Mouse (Mus musculus): Measurements from ENCODE around the gene Gm38392.
A peak's percentile ranks its signal among the peaks of the same experiment; 100 is the strongest.
"Not testable (repeated sequence)": the region's sequence is repeated elsewhere in the genome, so short reads cannot be mapped to it uniquely, and the experiment has no call there.

Gm38392 gene

GRCm38 (mm10) chr3:88287110-88287509 lies at the start of gene Gm38392:
Gene Gm38392, minus strand, starts transcription at chr3:88287210.
- no peak for DNase-seq

- DNase-seq, result peak; percentile 98
Observed at GRCm38 (mm10) chr3:88336058-88337013, 49.3 kb upstream of the Gm38392 start, which contains the start of the genes Tmem79 and Smg5. Gene Tmem79, minus strand, starts transcription at chr3:88336148. Gene Smg5, plus strand, starts transcription at chr3:88336260.

GRCm38 (mm10) chr3:88335436-88336053 lies 48.5 kb upstream of the Gm38392 start:
- no peak for DNase-seq

- DNase-seq, result no peak
Observed at GRCm38 (mm10) chr3:88334902-88335435, 48.0 kb upstream of the Gm38392 start.

- DNase-seq, result peak; percentile 47
Observed at GRCm38 (mm10) chr3:88334029-88334658, 47.1 kb upstream of the Gm38392 start.

- peak; percentile 60 for DNase-seq
Observed at GRCm38 (mm10) chr3:88331282-88331681, 44.3 kb upstream of the Gm38392 start.

GRCm38 (mm10) chr3:88328956-88329355 lies 41.9 kb upstream of the Gm38392 start:
- no peak for DNase-seq

- DNase-seq, result peak; percentile 77
Observed at GRCm38 (mm10) chr3:88324951-88325405, 38.0 kb upstream of the Gm38392 start, which contains the start of gene Glmp. Gene Glmp, plus strand, starts transcription at chr3:88325023.

- no peak for DNase-seq
Observed at GRCm38 (mm10) chr3:88299172-88299571, 12.2 kb upstream of the Gm38392 start.

GRCm38 (mm10) chr3:88297321-88297851 lies 10.4 kb upstream of the Gm38392 start:
- DNase-seq, result no peak

- peak; percentile 99 for DNase-seq
Observed at GRCm38 (mm10) chr3:88296561-88297318, 9.7 kb upstream of the Gm38392 start, which contains the start of the genes Tsacc and Cct3. Gene Tsacc, minus strand, starts transcription at chr3:88296999. Gene Cct3, plus strand, starts transcription at chr3:88297116.

- DNase-seq, result no peak
Observed at GRCm38 (mm10) chr3:88296110-88296560, 9.1 kb upstream of the Gm38392 start.

- not testable (repeated sequence) for DNase-seq
Observed at GRCm38 (mm10) chr3:88295272-88295671, 8.3 kb upstream of the Gm38392 start.

GRCm38 (mm10) chr3:88291970-88292369 lies 5.0 kb upstream of the Gm38392 start:
- peak; percentile 27 for DNase-seq

GRCm38 (mm10) chr3:88288133-88288713 lies 1.2 kb upstream of the Gm38392 start:
- peak; percentile 39 for DNase-seq

GRCm38 (mm10) chr3:88285565-88285895 lies 1.5 kb downstream of the Gm38392 start:
- DNase-seq, result not testable (repeated sequence)

- not testable (repeated sequence) for DNase-seq
Observed at GRCm38 (mm10) chr3:88284815-88285564, 2.0 kb downstream of the Gm38392 start.

GRCm38 (mm10) chr3:88281141-88281916 lies 5.7 kb downstream of the Gm38392 start:
- DNase-seq, result peak; percentile 68

GRCm38 (mm10) chr3:88280035-88280434 lies 7.0 kb downstream of the Gm38392 start:
- no peak for DNase-seq

Data from lung, postnatal 10 days (tissue).